Mouse (Mus musculus) embryonic stem cell, embryonic (primary cell): Measurements from ENCODE around the gene 4430402I18Rik.

Experiments
- CTCF ChIA-PET, 4 experiments: fragments of 300-600 bp in 2 of 4; fragments of 350-600 bp in 2 of 4; sonication (Branson Sonifier 250); formaldehyde crosslinking; loops; one replicate each; lab custom pipeline; 2022; ENCODE audit warnings: inconsistent platforms in 2 of 4; lab: Charles Lee
- POLR2A ChIA-PET, 4 experiments: fragments of 300-600 bp in 2 of 4; fragments of 350-600 bp in 2 of 4; sonication (Branson Sonifier 250); formaldehyde crosslinking; loops; one replicate each; lab custom pipeline; 2022; ENCODE audit warnings: antibody characterized with exemption in 4 of 4, inconsistent platforms in 1 of 4; lab: Charles Lee

4430402I18Rik gene

DNA sequence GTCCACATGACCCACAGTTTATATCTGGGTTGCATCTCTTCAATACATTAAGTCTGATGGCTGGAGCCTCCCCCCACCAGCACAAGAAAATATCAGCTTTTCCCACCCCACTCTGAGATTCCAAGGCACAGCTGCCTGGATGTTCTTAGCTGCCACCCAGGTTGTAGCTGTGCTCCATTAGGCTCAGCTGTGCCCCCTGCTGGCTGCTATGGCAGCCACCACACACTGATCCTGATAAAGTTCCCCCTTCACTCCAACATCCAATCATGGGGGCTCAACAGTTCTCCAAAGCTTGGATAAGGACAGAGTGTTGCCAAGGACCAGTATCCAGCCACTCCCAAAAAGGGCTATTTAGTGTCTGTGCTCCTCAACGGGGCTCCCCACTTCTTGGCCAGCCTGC is 84.5 kb downstream of the 4430402I18Rik start:
- POLR2A ChIA-PET = interaction anchor here in 3 of 4 experiments (0.6 to 1.6 kb wide), 5 partner anchors 48 to 696 kb away, joined by 3 read pairs; partner anchors contain the start of genes Rcl1 (in 1 of the 3) and Slc1a1 (in 1 of the 3)
- CTCF ChIA-PET = interaction anchor here in 3 of 4 experiments (0.6 to 3.3 kb wide), 16 partner anchors 8 to 717 kb away, joined by 3 to 32 read pairs (median 3); no protein-coding TSS in a partner anchor

DNA sequence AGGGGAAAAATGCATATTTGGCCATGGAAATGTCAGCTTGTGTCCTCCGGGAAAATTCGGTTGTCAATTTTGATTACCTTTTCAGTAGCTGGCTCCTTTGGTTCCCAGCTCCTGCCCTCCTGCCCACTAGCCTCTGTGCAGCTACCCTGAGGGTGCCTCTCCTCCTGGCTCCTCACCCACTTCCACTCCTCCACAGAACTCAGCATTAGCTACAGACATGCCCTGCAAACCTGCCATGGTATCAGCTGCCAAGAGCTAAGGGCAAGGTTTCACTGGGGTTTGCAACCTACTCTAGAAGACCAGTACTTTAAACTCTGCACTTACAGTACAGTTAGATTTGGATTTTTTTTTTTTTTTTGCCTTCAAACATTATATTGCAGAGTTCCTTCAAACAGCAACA is 88.1 kb downstream of the 4430402I18Rik start:
- ChIA-PET CTCF (no interaction called here), POLR2A (interaction anchor here in 1 of 4 experiments (0.7 kb wide), 1 partner anchor 274 kb away, joined by 4 read pairs; no protein-coding TSS in a partner anchor)

DNA sequence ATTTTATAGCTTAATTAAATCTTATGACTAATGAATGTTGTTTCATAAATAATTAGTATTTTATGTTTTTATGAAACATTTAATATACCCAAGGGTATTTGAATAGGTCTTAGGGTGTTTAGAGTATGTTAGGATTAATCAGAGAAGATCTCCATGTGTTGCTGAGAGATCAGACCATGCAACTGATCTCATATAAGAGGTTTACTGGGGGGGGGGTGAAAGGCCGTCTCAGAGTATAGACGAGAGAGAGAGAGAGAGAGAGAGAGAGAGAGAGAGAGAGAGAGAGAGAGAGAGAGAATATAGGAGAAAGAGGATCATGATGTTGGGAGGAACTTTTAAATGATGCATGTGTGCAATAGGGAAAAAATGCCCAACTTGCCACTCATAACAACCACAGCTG is 97.2 kb downstream of the 4430402I18Rik start:
- ChIA-PET POLR2A (interaction anchor here in 3 of 4 experiments (0.7 to 1.1 kb wide), 3 partner anchors 15 to 854 kb away, joined by 3 to 11 read pairs (median 5); no protein-coding TSS in a partner anchor), CTCF (no interaction called here)

DNA sequence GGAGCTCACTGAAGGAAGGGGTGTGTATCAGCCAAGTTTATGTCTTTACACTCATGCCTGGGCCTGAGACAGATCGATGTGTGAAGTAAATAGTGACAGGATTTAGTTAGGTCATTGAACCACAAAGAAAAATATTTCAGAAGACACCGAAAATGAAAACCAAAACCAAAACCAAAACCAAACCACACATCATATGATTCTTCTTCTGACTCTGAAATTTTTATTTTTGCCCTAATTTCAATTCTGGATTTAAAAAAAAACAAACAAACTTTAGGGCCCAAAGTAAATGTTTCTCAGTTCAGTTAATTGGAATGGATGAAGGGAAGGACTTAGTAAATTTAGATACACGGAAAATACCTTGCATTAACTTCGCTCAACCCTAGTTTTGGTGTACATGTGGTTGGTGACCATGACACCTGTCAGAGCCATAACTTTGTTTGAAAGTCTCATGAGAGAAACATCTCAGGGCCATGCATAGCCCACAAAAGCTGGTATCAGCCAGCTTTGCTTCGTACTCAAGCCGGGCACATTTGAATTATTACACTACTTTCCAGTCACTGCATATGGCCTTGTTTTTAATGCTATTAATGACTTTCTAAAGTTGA is 98.2 kb downstream of the 4430402I18Rik start:
- CTCF ChIA-PET = no interaction called here
- POLR2A ChIA-PET = interaction anchor here in 1 of 4 experiments (1.0 kb wide), 1 partner anchor 14 kb away, joined by 3 read pairs; no protein-coding TSS in a partner anchor

DNA sequence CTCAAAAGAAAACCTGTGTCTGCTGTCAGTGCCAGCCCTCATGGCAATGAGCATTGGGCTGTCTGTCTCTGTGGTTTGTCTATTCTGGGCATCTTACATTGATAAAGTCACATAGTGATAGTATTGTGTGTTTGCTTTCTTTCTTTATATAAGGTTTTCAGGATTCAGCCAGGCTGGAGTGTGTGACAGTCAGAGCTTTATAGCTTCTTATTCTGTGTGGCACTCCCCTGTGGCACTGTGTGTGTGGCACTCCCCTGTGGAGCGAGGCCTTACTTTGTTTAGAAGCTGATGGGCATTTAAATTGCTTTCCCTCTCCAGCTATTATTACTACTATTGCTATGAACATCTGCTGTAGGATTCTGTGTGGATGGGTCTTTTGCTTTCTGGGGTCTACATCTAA is 102.1 kb downstream of the 4430402I18Rik start:
- CTCF ChIA-PET = no interaction called here

DNA sequence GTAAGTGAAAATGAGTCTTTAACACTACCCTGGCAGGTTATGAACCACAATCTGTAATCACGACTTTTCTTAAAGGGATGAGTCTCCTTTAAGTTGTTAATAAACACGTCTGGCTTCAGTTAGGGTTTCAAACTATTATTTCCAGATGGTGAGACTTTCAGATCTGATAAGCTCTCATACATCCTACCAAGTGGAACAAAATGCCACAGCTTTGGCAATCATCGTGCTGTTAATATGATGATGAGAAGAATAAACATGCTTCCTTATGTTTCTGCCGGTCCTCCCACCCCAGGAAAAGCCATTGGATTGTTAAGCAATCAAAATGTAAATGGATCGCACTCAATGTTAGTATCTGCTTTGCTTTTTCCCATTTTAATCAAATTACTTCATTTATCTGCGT is 102.6 kb downstream of the 4430402I18Rik start:
- ChIA-PET POLR2A (interaction anchor here in 2 of 4 experiments (0.5 to 0.8 kb wide), 2 partner anchors 10 to 17 kb away, joined by 3 to 5 read pairs; no protein-coding TSS in a partner anchor), CTCF (no interaction called here)

More for the DNA sequence above, 102.1 kb downstream of the 4430402I18Rik start:
- POLR2A ChIA-PET = interaction anchor here in 2 of 4 experiments (0.8 to 1.4 kb wide), 2 partner anchors 9 to 10 kb away, joined by 3 to 4 read pairs; no protein-coding TSS in a partner anchor

DNA sequence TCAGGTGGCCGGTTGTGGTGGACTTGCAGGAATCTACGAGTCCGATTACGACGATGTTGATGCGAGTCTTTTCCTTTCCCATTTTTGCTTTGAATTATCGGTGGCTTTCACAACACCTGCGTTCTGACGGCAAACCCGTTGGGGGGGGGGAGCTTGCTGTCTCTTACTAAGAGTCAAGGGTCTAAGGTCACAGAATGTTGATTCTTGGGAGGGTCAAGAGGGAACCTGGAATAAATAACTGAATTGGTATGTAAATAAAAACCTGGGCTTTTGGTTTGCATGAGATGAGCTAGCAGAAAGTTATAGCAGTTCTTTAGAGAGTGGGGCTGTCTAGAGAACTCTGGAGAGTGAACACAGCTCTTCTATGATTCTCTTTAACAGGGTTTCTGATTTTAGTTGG is 104.0 kb downstream of the 4430402I18Rik start:
- POLR2A ChIA-PET = interaction anchor here in 3 of 4 experiments (0.6 to 2.3 kb wide), 8 partner anchors 8 to 429 kb away, joined by 3 to 7 read pairs (median 4); partner anchors contain the start of gene Slc1a1 (in 1 of the 3)
- CTCF ChIA-PET = no interaction called here

DNA sequence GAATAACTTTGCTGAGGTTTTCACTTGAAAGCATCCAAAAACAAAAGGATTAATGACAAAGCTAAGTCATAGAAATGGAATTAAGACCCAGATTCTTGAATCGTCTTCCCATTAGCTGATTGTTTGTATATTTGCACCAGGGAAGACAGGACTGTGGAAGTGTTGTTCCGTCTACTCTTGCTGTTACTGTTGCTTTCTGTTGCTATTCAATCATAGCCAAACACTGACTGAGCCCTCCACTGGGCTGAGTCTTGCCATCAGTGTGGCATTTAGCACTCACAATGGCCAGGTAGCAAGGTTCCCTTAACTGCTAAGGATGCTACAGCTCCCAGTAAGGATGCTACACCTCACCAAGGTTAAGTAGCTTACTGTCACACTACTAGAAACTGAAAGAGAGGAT is 107.4 kb downstream of the 4430402I18Rik start:
- ChIA-PET CTCF (no interaction called here), POLR2A (no interaction called here)

DNA sequence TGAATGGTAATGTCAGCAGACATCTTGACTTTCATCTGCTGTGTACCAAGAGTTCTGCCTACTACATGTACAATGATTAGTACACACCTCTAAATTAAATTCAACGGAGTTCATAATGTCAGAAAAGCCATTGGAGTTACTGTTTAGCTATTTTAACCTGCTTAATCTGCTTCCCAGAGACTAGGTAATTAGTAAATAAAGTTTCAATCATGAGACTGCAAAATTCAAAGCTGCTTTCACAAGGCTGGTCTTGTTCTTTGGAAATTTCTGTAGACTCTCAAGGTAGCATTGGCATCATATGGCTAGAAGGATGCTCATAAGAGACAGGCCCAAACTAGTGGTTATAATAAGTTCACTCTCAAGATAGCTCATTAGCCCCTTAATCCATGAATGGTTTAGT is 112.8 kb downstream of the 4430402I18Rik start:
- ChIA-PET CTCF (no interaction called here), POLR2A (interaction anchor here in 3 of 4 experiments (0.6 to 2.5 kb wide), 10 partner anchors 8 to 843 kb away, joined by 3 to 13 read pairs (median 4); partner anchors contain the start of gene Slc1a1 (in 1 of the 3))

DNA sequence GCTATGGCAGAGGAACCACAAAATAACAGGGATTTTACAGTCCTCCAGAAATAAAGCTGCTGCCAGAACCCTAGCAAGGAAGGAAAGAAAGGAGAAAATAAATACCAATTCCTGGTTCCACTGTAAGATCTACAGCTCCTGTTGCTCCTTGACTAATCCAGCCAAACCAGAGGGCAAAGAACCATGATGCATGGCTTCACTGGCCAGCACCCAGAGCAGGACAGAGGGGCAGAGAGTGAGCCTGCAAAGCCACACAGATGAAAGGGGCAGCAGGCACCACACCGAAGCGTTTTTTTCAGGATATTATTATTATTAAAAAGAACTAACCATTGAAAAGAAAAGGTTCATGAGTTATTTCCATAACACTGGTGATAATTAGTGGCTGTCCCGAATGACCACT is 115.6 kb downstream of the 4430402I18Rik start:
- ChIA-PET CTCF (interaction anchor here in 1 of 4 experiments (0.5 kb wide), 1 partner anchor 293 kb away, joined by 3 read pairs; no protein-coding TSS in a partner anchor), POLR2A (interaction anchor here in 2 of 4 experiments (1.4 to 1.7 kb wide), 3 partner anchors 12 to 47 kb away, joined by 3 to 5 read pairs (median 4); no protein-coding TSS in a partner anchor)

DNA sequence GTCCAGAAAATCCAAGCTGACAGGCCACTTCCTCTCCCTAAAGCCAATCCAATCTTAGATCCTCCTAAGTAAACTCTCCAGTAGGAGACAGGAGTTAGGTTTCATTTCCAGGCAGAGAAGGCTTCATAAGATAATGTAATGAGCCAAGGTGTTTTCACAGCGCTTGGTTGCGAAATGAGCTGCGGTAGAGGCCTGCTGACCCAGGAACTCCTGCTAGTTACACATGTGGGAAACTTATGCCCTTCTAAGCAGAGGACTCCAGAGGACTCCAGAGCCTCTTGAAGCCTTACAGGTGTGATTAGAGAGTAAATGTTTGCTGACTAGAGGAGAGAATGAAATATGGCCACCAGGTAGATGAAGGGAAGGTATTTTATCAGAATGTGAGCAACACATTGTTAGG is 117.1 kb downstream of the 4430402I18Rik start:
- POLR2A ChIA-PET = interaction anchor here in 2 of 4 experiments (1.0 kb wide), 2 partner anchors 12 to 16 kb away, joined by 3 read pairs; partner anchors contain the start of gene Slc1a1 (in 1 of the 2)
- CTCF ChIA-PET = no interaction called here

DNA sequence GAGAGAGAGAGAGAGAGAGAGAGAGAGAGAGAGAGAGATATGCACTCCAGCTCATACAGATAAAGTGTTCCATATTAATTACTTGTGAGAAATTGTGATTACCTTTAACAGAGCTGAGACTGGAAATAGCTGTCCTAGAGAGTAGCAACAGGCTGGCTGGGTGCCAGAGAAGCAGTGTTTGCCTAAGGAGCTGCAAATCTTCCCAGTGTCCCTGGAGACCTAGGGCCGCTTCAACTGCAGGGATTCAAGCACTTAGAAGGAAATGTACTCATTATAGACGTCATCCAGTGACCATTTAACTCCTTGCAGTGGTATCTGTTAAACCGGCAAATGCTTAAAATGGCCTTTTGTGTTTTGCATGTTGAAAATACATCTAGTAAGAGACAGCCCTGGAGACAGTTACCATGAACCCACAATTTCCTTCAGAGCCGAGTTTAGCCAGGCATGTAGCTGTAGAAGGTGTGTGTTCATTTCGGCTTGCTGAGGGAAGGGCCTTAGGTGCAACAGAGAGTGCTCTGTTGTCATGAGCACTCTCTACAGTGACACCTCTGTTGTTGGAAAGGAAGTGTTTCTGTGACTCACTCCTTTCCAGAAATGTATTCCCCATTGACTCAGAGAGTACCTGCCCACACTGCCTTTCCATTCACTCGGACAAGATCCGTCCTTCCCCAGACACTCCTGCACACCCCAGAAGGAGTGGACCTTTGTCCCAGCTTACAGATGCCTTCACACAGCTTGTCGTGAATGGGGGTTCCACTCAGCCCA is 122.5 kb downstream of the 4430402I18Rik start:
- ChIA-PET CTCF (no interaction called here), POLR2A (interaction anchor here in 3 of 4 experiments (0.7 to 1.4 kb wide), 4 partner anchors 9 to 144 kb away, joined by 3 to 8 read pairs (median 4); partner anchors contain the start of genes Cdc37l1 (in 1 of the 3) and Slc1a1 (in 1 of the 3))
